Mouse (Mus musculus) monocyte, adult 2 months (primary cell): ENCODE measurements at regions not wholly inside any gene's neighbourhood (a gene's known extent, or its start where the extent isn't known, plus 50 kb on each side); places are given as distances from the start of the nearest gene placed in this dataset.

Experiments
- DNase-seq, 2 experiments: peaks; one replicate each; pipeline ENCODE4 v3.0.0; 2022; ENCODE audit warnings: low spot score in 2 of 2, low read depth in 1 of 2

DNA sequence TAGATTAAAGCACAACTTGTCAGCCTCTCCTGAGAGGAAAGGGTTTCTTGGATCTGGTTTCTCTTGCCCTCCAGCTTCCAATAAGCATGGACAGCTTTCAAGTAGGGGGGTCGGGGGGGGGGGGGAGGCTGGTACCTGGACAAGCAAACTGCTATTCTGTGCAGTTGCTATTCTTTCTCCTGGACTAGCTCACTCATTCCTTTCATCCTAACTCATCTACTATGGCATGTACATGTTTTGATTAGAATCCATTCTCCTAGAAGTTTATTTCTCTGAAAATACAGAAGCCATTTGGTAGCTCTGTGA, 650.5 kb downstream of the Gsdmc2 start:
- no peak for DNase-seq

DNA sequence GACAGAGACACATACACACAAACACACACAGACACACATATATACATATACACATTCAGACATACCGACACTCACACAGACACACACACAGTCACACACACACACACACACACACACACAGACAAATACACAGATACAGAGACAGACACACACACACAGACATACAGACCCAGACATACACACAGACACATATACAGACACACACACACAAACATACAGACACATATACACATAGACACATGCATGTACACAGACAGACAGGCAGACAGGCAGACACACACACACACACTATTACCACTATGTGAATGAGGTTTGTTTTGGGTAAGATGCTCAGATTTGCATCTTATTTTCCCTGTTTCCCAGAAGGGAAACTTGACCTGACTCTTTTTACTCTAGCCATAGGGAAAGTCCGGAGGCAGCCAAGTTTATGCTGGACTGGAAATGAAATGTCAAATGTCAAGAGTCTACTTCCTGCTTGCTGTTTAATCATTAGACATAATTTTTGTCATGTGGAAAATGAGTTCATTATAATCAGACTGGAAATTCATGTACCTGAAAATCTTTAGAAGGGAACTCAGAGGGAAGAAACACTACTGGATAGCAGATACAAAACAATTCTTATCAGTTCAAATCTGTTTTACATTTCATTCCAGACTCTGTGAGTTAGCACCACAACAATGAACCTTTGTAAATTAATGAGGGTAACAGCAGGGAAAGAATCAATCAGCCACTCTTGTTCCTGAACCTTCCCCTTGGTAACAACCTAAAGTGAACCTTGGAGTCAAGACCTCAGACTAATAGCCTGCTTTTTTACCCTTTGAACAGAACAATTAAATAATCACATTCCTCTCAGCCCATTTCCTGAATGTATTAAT, 651.1 kb downstream of the Gsdmc2 start:
- DNase-seq, result no peak

DNA sequence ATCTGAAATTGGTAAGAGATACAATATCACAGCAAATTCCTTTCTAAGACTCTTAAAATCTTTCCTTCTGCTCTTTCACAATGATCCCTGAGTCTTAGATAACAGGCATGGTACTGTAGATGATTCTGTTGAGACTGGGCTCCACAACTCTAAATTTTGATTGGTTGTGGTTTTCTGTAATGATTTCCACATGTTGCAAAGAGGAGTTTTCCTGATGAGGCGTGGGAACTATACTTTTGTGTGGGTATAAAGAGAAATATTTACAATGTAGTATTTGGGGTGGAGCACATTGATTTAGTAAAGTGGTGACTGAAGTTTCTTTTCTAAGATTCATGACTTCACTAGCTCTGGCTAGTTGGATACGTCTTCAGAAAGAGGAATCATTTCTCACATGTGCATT, 653.2 kb downstream of the Gsdmc2 start:
- no peak for DNase-seq

DNA sequence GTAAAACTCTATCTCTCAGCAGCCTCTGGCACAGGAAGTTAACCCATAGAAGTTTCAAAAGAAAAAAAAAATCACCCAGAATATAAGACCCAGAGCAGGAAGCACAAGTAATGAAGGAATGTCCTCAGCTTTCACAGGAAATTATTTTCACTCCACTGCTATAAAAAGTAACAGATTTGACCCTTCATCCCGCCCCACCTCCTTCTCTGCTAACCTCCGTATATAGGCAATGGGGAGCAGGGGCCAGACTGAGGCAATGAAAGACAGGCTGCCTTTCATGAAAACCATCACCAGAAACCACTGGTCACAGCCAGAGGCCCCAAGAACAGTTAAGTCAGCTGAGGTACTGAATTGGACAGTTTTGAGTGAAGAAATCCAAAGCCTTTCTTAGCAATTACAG, 654.9 kb downstream of the Gsdmc2 start:
- no peak for DNase-seq

DNA sequence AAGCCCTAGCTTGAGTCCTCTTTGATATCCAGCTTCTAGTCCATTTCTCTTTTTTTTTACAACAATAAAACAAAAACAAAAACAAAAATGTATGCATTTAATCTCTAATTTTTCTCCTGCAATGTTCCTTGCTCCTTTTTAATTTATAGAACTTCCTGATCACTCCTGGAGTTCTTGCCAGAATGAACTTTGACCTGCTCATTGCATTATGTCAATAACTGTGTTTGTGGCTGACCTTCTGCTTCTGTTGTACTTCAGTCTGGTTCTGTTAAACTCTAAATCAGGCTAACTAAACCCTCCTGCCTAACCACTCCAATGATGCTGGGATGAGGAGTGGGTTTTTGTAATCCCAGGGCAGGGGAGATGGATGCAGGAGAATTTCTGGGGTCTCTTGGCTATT, 674.0 kb downstream of the Gsdmc2 start:
- DNase-seq, result no peak

DNA sequence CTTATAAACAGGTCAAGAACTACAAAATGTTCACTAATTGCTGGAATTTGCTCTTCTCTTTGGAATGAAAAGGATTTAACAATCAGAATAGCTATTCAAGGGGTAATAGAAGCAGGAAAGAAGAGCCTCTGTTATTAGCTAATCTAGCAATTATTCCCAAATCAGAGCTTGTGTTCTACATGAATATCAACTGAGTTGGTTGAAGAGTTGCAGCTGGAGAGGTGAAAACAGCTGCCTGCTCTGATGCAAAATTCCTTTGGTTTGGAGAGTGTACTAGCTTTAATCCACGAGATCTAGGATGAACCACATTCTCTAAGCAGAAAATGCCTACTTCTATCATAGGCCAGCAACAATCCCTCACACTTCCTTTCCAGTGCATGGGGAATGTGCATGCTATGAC, 674.8 kb downstream of the Gsdmc2 start:
- DNase-seq, result no peak

DNA sequence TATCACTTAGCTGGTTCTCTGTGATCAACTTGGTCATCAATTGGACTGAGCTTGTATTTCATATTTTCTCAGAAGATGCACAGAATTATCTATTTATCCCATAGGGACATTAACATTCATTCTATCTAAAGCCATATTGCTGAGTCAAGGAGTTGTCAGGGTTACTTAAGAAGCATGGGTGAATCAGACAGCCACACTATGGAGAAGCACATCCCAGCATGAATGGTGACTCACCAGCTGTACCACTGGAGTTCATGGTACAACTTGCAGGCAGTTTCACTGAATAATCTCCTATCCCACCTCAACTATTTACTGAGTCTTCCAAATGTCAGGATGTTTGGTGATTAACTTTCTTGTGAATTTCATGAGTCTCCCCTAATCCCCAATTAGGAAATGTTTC, 678.6 kb downstream of the Gsdmc2 start:
- no peak for DNase-seq

DNA sequence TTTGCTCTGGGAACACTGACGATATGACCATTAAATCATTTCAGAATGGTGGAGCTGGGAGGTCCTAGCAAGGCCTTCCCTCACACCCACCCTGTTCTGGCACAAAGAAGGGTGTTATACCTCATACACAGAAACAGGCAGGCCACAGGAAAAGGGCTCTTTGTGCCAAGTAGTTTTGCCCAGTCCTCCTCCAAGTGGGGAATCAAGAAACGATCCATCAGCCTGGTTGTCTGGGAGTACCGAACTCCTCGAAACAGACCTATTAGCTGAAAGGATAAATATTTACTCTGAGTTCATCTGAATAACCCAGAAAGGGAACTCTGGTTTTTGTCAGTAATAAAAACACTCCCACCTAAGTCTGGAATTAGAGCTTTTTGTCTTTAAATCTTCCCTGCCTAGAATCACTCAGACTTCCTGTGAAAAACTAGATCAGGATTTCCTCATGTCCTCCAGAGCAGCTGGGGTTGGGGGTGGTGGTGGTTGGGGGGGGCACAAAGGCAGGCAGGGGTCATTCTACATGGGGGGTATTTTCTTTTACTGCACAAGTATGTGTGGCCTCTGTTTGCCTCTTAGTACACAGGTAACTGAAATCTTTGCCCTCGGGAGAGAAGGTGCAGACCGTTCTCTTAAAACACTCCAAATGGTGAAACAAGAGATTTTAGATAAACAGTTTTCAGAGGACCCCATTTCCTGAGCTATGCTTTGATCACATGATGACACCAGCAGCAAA, 681.3 kb downstream of the Gsdmc2 start:
- DNase-seq, result no peak

DNA sequence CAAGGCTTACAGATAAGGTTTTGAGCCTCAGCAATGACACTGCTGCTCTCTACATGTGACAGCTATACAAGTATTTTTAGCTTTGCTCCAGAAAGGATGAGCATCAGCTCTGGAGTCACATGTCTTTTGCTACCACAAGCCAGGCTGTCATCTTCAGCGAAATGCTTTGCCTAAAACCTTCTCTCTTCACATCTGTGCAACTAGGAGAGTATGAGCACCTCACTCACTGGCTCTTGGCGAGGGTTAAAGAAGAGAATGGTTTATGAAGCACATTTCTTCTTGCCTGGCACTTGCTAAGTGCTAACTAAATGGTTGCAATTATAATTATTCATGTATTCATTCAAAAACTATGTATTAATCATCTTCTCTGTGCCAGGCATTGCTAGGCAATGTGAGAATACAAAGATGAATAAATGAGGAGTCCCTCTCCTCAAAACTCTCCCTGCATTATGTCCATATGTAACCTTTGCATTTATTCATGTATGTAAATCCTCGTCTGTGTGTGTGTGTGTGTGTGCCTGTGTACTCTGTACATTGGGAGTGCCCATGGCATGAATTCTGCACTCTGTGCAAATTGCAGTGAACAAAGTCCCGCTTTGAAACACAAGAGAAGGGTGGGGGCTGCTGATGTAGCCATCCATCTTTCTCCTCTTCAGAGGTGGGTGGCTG, 682.0 kb downstream of the Gsdmc2 start:
- DNase-seq, result no peak

DNA sequence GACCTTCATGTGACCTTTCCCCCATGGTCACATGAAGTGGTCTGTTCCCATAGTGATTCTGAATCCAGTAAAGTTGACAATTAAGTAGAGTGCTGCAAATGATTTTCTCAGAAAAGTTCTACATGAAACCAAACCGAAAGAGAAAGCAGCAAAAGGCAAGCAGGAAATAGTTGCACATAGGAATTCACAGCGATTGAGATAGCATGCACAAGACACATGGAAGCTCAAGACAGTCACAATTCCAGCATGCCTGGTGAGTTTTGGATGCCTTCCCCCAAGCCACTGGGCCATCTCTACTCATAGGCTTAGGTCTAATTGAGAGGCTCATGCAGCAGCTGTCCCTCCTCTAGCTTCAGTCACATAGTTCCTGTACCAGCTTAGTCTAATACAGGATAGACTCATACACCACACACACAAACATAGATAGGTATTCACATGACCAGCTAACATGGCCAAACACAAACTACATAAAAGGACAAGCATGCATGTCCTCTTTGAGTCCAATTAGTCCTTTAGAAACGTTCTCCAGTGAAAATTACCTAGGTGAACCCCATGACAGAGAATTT, 721.8 kb downstream of the Gsdmc2 start:
- DNase-seq, result no peak

DNA sequence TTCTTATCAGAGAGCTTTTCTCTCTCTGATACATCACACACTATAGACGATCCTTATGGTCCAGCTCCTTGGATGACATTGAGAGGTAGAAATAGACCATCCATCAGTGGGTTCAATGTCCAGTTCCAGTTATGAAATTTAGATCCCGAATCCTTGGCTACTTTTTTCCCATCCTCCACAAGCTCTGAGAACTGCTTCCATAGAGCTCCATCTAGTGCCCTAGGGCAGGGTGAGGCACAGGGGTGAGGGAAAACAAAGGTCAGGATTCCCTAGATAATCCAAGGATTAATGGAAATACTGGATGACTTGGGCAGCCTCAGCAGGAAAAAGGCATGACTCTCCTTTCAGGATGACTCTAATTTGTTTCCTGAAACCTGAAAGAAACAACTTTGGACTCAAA, 732.1 kb downstream of the Gsdmc2 start:
- DNase-seq, result no peak

DNA sequence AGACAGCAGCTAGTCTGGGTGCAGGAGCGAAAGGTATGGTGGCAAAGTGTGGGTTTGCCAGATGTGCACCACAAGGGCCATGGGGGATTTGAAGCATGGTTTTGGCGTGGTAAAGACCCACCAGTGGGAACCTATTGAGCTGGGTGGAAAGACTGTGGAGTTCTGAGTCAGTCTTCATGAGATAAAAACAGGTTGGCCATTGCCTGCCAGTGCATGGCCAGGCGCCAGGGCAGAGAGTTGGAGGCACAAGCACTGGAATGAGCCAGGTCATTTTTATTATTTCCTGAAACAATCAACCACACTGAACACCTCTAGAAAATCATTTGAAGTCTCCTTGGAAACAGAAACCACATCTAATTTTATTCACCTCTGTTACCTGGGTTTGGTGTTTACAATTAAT, 744.9 kb downstream of the Gsdmc2 start:
- no peak for DNase-seq

DNA sequence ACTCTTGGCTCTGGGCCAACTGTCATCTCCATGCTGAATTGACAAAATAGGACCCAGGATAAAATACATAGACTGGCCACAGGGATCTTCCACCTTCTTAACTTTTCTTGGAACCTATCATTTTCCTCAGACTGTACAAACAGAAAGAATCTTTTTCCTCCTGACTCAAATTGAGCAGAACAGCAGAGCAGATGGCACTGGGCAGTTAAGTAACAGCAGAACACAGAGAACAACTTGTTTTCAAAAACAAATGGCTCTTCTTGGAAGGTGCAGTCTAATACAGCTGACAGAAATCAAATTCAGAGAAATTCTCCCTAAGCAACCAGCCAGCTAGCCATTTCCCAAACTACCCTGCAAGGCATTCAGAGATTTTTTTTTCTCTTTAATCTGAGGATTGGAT, 763.0 kb downstream of the Gsdmc2 start:
- no peak for DNase-seq

DNA sequence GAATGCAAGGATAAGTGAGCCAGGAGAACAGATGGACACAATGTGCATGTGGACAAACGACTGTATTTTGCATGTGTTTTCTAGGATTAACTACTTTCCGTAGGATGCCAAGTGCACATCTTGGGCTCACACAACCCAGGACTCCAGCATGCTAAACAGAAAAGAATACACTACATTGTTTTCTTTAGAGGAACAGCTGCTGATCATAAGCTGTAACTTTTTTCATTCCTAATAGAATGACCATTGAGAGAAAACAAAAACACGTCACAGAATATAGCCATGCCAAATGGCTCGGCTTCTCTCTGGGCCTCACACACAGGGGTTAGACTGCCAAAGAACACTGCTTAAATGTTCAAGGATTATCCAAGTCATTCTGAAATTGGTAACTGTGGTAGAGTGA, 765.2 kb downstream of the Gsdmc2 start:
- DNase-seq, result no peak

DNA sequence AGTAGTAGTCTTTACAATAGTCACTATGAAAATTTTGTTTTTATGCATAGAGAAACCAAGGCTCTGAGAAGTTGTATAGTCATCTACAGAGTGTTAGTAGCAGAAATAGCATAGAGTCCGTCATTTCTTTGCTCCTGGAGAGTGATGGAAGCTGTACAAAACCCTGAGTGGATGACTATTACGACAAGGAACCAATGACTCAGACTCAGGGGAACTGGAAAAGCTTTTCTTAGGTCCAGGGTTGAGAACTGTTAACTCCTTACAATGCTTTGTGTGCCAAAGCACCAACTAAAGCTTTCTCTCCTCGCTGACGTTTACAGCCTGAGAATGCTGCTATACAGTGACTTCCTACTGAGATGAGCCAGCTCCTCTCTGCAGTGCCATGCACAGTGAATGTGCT, 773.1 kb downstream of the Gsdmc2 start:
- no peak for DNase-seq

DNA sequence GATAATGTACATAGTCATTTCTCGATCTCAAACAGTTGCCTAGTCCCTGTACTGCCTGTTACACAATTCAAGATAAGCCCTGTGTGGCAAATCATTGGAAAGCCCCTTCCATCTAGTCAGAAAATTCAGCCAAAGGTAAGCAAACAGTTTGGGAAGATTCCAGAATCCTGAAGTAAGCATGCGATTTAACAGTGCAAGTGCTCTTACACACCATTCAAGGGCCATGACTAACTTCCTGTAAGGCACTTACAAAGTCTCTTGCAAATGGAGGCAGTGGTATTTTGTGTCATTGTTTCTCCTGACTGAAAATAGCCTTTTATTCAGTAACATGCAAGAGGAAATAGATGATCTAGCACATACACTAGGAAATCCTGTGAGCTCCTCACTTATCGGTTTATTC, 777.9 kb downstream of the Gsdmc2 start:
- DNase-seq, result no peak

DNA sequence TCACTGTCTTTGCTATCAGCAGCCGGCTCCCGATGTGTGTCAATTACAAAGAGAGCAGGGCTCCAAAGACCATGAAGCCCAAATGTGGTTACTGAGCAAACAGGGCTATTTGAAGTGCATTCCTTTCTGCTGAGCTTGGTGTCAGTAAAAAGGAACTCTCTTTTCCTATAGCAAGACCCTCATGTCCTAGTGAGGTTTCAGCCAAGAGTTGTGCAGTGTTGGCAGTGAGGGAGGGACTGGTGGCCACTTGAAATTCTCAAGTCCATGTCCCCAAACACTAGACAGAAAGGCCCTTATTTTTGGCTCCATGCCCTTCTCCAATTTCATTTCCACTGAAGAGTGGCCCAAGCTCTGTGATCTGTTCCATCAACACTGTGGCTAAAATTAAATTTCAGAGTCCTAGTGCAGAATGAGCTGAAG, 778.9 kb downstream of the Gsdmc2 start:
- no peak for DNase-seq

DNA sequence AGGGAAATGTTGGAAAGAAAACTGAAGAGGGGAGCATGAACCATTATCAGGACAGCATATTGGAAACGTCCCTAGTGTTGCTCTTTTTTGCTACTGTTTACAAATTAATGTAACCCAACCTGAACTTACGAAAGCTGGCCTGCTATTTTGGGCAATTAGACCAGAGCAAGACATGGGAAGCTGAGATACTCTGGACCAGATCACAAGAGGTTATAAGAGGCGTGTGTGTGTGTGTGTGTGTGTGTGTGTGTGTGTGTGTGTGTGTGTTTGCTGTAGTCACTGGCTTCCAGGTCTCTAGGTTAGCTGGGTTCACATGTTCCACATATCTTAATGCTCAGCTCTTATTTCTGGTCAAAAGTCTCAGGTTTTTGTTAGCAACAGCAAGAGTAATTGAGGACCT, 783.1 kb downstream of the Gsdmc2 start:
- DNase-seq, result no peak

DNA sequence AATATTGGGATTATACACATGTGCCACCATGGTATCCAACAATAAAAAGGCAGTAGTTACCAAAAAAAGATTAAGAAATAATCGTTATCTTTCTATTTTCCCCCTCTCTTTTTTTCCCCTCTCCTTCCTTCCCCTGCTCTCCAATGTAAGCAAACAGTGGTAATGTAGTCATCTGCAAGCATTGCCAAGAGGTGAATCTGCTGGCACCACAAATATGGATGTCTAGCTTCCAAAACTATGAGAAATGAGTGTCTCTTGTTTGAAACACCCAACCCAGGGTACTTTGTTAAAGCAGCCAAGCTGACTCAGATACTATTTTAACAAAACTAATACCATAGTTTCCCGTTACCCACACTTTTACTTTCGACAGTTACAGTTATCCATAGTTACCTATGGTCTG, 784.2 kb downstream of the Gsdmc2 start:
- no peak for DNase-seq

DNA sequence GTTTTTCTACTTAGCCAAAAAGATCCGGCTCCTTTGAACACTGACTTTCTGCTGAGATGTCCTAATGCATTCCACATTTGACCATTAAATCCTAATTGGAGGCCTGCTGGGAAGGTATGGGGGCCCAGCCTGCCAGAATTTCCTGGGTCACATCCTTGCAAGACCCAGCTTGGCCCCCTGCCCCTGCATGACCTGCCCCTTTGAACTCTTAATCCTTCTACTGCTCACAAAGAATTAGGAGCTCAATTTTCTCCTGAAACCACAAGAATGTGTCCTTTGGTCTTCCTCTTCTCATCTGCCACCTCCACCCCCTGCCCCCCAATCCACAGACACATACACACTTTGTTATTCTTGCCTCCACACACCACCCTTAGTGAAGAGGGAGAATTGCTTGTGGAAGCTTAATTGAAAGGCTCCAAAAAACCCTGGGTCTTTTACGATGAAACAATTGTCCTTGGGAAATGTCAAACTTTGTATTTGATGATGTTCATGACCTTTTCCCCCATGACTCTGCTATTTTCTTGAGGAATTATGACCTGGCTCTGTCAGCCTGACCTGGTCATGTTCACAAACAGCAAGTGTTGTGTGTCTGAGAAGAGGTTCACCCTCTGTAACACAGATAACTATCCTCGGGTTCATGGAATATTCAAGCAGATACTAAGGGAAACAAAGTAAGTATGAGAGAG, 792.3 kb downstream of the Gsdmc2 start:
- no peak for DNase-seq

DNA sequence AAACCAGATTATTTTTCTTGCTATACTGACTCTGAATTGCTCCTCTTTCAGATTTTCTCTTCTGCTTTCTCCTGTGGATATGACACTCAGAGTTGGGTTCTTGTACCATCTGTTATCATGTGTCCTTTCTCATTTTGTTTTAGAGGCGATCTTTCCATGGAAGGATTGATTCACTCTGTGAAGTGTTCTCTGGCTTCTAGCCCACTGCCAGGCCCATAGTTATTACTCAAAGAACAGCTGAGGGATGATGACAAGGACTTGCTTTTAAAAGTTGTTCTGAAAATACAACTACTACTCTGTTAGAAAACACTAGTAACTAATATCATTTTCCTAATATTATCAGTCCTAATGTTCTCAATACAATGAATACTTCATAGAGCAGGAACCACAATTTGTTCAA, 794.9 kb downstream of the Gsdmc2 start:
- no peak for DNase-seq
